Mouse (Mus musculus) central nervous system, embryonic 11.5 days (tissue): Measurements from ENCODE around the gene Rpl36. TPM values are rescaled to one million over a fixed set of nuclear protein-coding genes. Genes with fewer than 3 reads are reported as not detected.

Source experiments
- polyA plus RNA-seq: library from polyadenylated mRNA; depleted of rRNA; stranded (reverse); fragments of >200 nt; gene quantifications from 2 replicates; pipeline ENCODE4 v1.2.3, GENCODE M21; 2012; rRNA removed

Rpl36 gene
- 2,072 and 2,507 TPM in 2 replicates for polyA plus RNA-seq

DNA sequence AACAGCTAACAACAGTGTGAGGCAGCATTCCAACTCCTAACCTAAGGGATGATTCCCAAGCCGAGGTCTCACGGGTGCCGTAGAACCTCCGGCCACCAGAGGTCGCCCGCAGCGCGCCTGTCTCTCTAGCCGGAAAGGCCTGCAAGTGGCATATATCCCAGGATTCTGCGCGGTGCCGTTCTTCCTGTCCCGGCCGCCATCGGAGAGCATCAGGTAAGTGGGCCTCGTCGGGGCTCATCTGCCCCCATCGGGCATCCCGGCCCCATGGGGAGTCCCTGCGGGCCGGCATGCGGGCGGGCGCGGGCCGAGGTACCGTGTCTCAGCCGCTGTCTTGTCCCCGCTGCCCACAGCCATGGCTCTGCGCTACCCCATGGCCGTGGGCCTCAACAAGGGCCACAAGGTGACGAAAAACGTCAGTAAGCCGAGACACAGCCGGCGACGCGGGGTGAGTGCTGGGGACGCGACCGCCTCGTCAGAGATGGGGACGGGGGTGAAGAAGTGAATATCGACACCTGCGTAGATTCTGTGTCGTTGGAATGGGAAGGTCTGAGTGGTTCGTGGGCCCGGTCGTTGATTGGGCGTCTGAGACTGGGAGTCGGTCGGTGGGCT is at the start of gene Rpl36:
Rpl36 (plus strand) TSS at position 181 of the 609 bp plus-strand sequence.

DNA sequence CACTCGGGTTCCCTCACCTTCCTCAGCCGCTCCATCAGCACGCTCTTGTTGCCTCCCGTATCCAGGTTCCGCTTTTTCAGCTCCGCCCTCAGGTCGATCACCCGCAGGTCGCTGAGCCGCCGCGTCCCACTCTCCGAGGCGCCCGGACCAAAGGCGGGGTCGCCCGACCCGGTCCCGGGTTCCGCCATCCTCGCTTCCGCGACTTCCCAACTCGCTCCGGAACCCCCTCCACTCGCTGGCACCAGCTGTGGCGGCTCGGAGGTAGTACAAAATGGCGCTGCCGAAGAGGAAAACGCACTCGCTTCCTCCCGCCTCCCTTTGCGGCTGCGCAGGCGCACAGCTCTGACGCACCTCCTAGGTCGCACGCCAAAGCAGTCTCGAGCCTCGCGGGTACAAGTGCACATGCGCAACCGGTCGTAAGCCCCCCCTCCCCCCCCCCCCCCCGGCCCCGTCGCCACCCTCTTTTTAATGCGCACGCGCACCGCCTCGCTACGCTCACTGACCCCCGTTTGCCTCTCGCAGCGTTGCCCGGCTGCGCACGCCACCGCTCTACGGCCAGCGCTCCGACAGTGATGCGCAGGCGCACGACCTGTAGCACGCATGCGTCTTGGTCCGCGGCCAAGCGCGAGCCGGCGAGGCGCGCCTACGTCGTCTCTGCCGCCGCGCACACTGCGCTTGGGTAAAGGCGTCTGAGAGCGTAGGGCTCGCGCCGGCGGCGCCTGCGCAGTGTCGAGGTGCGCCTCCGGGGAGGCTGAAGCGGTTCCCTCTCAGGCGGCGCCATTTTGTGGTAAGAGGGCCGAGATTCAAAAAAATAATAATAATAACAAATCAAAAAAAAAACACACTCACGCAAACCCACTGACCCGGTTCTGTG is 28.7 kb upstream of the Rpl36 start, which contains the start of the genes Safb2 and Safb:
Safb2 (minus strand) TSS at position 329 of the 874 bp plus-strand sequence.
Safb (plus strand) TSS at position 569 of the 874 bp plus-strand sequence.

DNA sequence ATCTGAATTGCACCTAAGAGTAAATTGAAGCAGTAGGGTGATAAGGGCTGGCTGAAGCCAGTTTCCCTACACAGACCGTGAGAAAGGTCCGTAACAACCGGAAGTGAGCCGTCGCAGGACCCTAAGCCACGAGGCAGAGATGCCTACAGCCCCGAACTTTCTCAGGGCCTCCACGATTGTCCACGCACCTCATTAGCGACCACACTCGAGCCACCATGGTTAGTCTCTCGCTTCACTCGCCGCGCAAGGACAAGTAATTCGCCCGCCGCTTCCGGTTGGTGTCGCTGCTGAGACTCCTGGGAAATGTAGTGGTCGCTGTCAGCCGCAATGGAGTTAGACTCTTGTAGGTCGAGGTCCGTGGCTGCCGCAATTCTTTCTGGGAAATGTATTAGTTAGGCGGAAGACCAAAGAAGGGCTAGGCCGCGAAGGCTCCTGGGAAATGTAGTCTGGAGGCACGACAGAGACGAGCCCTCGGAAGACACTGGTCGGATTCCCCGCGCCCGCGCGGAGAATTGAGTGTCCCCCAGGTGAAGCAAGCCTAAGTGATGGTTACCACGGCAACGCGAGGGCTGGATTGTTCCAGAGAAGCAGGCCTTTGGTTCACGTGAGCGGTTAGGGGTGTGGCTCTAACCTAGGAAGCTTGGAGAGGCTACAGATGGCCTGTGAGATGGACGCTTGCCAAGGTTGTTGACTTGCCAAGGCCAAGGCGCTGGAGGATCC is 3.6 kb upstream of the Rpl36 start, which contains the start of gene 2410015M20Rik:
2410015M20Rik (minus strand) TSS at position 320 of the 720 bp plus-strand sequence.

DNA sequence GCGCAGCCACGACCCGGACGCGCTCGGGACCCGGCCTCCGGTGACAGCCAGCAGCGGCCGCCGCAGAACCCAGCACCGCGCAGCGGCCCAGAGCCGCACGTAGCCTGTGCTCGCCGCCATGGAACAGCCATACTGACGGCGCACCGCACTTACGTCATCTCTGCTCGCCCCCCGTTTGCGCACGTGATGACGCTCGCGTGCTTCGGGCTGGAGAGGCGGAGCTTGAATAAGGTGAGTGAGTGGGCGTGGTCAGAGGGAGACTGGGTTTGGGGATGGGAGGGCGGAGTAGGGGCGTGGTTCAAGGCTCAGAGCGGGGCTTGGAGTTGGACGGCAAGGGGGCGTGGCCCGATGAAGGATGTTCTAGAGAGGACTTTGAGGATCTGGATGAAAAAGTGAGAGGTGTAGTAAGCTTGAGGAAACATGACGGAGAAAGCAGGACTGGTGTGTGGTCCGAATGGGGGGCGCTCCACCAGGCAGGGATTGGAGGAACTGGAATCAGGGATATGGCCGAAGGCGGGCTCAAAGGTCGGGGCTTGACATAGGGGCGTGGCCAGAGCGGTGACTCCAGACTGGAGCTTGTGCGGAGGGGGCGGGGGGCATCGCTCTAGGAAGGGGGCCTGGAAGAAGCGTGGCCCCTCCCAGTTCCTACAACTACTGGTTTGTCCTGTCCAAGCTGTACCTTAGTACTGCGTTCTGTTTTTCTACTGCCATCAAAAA is 13.7 kb downstream of the Rpl36 start, which contains the start of gene Lonp1:
Lonp1 (minus strand) TSS at position 134 of the 717 bp plus-strand sequence.

DNA sequence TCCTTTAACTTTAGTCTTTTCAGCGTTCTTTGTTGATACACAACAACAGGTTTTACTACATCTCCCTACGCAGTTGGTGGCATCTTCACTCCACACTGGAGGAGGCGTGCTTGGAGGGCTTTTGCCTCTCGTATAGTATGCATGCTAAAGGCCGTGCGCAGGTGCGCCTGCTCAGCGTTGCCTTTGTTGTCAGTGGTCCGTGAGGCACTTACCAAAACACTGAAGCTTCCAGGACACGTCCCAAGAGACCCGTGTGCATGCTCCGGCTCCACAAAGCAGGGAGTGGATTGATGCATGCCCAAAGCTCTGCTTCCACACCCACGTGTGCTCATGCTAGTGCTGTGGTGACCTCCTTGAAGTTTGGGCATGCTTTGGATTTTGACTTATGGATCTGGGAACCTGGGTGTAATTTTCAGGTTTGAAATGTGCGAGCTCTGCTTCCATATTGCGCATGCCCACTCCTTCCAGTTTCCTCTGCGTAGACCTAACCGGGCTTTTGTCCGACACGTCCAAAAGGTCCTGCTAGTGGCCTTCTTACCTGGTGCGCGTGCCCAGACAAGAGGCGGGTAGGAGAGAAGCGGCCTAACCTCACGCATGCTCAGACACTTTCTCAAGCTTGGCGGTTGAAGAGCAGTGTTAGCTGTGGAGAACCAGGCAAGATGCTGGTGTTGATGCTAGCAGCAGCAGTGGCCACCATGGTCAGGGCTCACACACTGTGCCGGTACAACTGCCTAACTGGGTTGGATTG is 14.5 kb downstream of the Rpl36 start, which contains the start of gene Catsperd:
Catsperd (plus strand) TSS at position 614 of the 748 bp plus-strand sequence.

Other genes with a start within 250 kb of the Rpl36 start
- gene Ptprs, start 136.9 kb upstream of the Rpl36 start, polyA plus RNA-seq = 558 and 686 TPM in 2 replicates
- not detected in 2 replicates for gene Znrf4, start 101.0 kb upstream of the Rpl36 start, polyA plus RNA-seq
- 1.8 and 2.0 TPM in 2 replicates for gene Gm20219, start 59.0 kb upstream of the Rpl36 start, polyA plus RNA-seq
- gene Safb2, start 28.8 kb upstream of the Rpl36 start, polyA plus RNA-seq = 148 and 517 TPM in 2 replicates
- gene Safb, start 28.6 kb upstream of the Rpl36 start, polyA plus RNA-seq = 177 and 374 TPM in 2 replicates
- gene 2410015M20Rik, start 3.6 kb upstream of the Rpl36 start, polyA plus RNA-seq = 82.8 and 133 TPM in 2 replicates
- 75.5 and 88.4 TPM in 2 replicates for gene Lonp1, start 13.5 kb downstream of the Rpl36 start, polyA plus RNA-seq
- gene Catsperd, start 14.7 kb downstream of the Rpl36 start, polyA plus RNA-seq = 0.98 and 1.3 TPM in 2 replicates
- gene Ranbp3, start 59.9 kb downstream of the Rpl36 start, polyA plus RNA-seq = 132 and 154 TPM in 2 replicates
- 147 and 215 TPM in 2 replicates for gene Ndufa11, start 104.4 kb downstream of the Rpl36 start, polyA plus RNA-seq
- 11.3 and 14.1 TPM in 2 replicates for gene Vmac, start 104.6 kb downstream of the Rpl36 start, polyA plus RNA-seq
- gene Nrtn, start 144.1 kb downstream of the Rpl36 start, polyA plus RNA-seq = 6.7 and 11.9 TPM in 2 replicates
- 71.6 and 85.6 TPM in 2 replicates for gene Dus3l, start 151.3 kb downstream of the Rpl36 start, polyA plus RNA-seq
- gene Prr22, start 156.8 kb downstream of the Rpl36 start, polyA plus RNA-seq = 3.1 and 3.6 TPM in 2 replicates
- gene Rfx2, start 217.6 kb downstream of the Rpl36 start, polyA plus RNA-seq = 7.5 and 8.4 TPM in 2 replicates